Mouse (Mus musculus): ENCODE results near the gene Slc9a9. TPM values are rescaled to one million over a fixed set of nuclear protein-coding genes. Genes with fewer than 3 reads are reported as not detected.

The Slc9a9 gene
- total RNA-seq, 2 experiments from 2014 or later, result 14.7 to 16.7 TPM

DNA sequence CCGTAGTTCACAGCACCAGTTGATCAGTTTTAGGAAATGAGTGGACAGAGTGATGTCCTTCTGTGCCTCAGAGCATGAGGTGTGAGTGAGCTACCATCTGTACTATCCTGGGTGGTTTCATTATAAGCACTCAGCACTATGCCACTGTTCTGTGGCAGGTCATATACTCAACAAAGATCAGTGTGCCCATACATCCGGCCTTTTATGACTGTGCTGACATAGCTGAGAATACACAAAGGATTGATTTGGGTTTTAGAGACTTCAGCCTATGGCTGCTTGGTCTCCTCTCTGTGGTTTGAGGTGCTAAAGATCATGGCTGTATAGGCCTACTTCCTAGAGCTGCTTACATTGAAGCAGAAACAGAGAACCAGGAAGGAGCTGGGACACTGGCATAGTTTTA is 12.6 kb downstream of the Slc9a9 start:
- no peak for DNase-seq (ENCODE audit: low spot score in 2 of 2)

DNA sequence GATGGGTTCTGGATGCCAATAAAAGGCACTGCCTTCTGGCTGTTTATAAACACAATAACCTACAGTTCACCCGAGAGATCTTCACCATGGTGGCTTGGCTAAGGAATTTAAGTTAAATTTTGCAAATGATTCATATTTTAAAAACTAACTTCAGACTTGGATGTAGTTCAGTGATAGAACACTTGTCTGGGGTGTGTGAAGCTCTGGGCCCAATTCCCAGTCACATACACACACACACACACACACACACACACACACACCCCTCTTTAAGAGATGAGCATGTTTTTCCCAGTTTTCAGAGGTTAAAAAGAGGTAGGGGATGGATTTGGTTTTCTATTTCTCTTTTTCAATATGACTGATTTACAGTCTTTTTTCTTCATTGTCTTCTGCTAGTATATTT is 15.9 kb downstream of the Slc9a9 start:
- DNase-seq (ENCODE audit: low spot score in 2 of 2), result no peak

DNA sequence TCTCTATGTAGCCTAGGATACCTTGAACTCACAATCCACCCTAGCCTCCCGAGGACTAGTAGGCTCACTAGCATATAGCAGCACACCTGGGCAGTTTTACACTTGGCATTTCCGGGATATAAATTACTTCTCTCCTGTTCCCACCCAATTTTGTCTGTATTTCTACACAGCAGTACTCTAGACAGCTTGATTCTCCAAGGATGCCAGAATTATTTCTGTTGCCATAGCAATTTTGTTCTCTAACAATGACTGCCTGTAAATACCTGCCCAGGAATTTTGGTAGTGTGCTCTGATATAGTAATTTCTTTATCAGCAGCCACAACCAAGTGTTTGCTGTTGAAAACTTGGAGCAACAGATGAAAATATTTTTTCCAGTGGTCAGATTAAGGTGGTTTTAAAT is 16.7 kb downstream of the Slc9a9 start:
- DNase-seq (ENCODE audit: low spot score in 2 of 2), result no peak

DNA sequence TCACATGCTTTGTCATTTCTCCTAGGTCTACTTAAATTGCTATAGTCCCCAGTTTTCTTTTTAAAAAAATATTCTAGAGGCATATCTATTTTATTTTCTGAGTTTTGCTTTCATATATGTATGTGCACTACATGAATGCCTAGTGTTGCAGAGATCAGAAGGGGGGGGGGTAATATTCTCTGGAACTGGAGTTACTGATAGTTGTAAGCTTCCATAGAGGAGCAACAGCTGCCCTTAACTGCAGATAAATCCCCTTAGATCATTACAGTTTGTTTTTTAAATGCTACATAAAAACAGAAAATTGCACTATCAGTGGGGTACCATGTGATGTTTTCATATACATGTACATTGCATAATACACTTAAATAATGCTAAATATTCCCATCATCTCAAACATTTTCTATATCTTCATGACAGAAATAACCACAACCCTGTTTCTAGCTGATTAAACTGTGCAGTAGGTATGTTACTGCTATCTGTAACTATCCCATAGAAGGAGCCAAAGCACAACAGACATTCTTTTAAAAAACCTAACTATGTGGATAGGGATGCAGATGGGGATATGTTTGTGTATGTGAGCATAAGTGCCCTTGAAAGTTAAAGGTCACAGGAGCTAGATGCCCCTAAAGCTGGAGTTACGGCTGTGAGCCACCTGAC is 17.6 kb downstream of the Slc9a9 start:
- DNase-seq (ENCODE audit: low spot score in 2 of 2), result no peak

DNA sequence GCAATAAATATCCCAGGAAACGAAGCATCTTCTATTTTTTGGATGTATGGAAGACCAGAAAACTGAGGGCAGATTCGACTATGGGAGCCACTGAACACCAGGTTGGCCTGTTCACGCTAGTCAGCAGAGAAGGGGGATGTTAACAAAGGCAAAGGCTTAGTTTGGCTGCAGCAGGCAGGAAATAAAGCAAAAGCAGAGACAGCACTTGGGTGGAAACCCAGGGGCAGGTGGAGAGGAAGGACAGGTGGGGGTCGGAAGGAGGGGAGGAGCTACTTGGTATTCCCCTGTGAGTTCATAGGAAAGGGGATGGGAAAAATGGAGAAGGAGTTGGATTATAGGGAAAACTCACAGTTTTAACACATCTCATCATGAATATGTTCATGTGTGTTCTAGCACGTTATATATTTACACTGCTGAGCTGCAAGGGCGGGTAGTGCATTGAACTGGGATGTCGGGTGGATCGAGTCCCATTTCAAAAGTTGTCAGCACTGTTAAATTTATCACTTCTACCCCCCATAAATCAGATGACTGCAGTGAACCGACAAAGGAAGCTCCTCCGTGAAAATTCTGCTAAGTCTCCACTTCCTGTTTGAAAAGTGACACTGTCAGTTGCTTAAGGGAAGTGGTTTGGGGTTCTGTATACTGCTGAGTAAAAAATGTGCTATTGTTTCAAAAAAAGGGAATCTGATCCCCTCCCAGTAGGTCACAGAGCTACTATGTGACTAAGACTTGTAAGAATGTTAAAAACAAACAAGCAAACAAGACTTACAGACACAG is 21.8 kb downstream of the Slc9a9 start:
- no peak for DNase-seq (ENCODE audit: low spot score in 2 of 2)

DNA sequence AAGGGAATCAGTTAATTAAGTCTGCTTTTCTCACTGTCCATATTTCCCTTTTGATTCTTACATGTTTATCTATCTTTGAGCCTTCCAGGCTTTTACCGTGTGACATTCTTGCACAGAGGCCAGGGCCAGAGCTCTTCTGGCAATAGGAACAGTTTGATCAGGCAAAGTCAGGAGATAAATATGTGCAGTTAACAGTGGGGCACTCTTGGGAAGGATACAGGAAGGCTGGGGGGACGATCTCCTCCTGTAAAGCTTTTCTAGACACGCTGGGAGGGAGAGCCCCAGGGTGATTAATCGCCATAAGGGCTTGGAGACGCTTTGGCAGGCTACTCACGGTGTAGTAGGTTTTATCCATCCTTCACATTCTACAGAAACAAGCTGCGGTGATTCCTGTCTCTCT is 22.4 kb downstream of the Slc9a9 start:
- no peak for DNase-seq (ENCODE audit: low spot score in 2 of 2)

DNA sequence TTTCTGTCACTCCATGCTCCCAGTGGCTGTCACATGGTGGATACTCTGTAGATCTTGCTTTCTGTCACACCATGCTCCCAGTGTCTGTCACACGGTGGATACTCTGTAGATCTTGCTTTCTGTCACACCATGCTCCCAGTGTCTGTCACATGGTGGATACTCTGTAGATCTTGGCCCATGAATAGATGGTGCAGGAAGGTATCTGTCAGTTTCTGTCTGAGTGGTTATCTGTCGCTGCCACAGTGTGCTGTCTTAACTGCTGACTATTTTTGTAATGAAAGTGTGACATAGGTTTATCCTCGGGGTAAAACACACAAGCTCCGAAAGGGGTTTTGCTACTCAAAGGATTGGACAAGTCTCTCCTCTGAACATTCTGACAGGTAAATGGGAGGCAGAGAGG is 24.5 kb downstream of the Slc9a9 start:
- DNase-seq (ENCODE audit: low spot score in 2 of 2), result no peak

DNA sequence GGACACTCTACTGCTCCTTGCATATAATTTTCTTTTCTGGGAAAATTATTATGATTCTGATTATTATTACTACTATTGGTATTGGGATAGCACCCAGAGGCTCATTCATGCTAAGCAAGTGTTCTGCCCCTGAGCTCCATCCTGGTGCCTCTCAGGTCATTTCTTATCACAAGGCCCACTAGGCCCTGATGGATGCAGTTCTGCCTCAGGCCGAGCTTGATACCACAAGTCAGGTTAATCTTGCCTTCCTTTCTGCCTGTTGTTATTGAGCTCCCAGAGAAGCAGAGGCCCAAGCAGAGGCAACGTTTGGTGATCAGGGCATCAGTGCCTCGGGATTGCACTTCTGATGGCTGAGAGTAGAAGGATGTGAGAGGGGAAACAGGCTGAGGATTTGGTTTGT is 25.3 kb downstream of the Slc9a9 start:
- DNase-seq (ENCODE audit: low spot score in 2 of 2), result no peak

DNA sequence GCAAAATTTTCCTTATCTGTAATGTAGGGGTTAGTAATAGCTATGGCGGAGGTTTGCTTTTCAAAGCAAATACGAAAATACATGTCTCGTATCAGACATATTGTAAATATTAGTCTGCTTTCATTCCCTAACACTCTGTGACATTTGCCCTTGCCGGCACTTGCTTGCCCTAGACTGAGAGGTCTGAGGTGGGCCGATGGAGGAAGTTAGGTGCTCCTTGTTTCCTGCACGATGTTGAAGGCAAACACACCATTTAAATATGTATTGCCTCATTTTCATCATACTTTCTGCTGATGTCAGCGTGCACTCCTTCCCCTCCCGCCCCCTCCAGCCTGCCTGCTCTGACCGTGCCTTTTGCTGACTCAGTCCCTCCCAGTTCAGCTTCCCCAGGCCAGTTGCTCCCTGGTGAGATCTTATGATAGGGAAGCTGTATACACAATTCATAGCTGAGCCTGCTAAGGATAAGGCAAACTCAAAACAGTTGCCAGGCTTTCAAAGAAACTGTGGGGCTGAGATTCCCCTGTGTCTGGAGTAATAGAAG is 26.9 kb downstream of the Slc9a9 start:
- DNase-seq (ENCODE audit: low spot score in 2 of 2), result no peak

DNA sequence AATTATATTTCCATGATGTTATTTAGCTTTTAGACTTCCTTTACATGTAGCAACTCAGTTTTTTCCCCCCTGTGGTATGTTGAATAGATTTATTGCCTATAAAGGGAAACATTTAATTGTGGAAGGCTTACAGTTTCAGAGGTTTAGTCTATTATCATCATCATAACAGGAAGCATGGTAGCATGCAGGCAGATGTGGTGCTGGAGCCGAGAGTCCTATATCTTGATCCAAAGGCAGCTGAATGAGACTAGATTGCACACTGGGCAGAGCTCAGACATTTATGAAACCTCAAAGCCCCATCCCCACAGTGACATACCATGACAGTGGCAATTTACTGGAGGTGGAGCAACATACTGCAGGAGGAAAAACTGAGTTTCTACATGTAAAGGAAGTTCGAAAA is 28.5 kb downstream of the Slc9a9 start:
- no peak for DNase-seq (ENCODE audit: low spot score in 2 of 2)

DNA sequence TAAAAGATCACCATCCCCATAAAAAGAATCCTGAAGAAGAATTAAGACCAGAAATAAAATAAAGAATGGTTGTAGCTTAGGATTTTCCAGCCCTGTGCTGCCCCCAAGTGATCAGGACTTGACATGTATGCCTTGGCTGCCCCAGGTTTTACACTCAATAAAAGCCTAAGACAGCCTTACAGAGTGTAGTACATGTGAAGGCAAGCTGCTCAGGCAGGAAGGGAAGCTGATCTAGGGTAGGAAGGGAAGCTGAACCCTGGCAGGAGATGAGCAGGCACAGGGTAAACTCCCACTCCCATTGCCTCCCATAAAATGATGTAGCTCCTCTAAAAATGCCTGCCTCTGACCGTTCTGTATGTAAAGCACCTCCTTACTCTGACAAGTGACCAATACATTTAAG is 30.8 kb downstream of the Slc9a9 start:
- peak; percentile 58 to 63 for DNase-seq (ENCODE audit: low spot score in 2 of 2)

DNA sequence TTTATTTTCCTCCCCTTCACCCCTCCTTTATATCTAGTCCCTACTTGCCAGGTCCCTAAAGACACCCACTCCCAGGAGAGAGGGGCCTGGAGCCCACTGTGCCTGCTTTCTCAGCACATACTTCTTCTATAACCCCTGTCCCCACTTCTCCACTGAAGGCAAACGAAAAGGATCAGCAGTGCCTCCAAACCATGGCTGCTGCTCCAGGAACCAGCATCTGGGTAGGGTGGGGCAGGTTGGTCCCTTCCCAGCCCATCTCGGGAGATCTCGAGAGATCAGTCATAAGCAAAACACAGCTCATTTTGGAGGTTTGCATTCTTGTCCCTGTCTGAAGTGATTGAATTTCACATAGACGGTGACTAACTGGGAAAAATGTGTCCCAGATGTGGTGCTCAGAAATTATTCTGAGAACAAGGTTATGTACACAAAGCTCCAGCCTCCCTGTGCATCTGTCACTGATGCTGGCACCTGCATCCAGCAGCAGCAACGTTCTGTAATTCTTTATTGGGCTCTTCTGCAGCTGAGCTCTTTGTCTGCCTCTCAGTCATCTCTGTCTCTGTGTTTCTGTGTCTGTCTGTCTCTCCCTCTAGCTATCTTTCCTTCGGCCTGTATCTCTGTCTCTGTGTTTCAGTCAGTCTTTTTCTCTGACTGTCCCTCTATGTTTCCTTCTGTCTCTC is 31.6 kb downstream of the Slc9a9 start:
- no peak for DNase-seq (ENCODE audit: low spot score in 2 of 2)

DNA sequence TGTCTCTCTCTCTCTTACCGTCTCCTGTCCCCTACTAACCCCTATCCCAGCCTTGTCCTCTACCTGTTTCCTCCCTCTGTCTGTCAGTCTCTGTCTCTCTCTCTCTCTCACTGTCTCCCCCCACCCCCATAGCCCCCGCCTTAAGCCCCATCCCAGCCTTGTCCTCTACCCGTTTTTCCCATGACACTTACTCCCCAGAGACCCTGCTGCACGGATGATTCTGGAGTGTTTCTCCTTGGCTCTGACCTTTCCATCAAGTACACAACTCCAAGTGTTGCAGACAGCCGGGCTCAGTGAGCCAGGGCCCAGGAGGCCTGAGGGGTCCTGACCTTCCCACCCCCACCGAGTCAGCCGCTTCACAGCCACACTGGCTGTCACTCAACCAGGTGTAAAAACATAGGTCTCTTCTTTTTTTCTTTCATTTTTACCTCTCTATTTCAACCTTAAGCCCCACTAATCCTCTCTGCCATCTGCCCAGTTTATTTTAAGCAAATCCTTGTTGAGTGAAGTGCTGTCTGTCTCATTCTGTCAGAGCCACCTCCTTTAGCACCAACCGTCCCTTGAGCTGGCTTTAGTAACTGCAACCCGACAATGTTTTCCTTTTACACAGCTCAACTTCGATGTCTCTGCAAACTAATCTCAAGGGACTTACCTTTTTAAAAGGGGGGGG is 32.4 kb downstream of the Slc9a9 start:
- no peak for DNase-seq (ENCODE audit: low spot score in 2 of 2)

DNA sequence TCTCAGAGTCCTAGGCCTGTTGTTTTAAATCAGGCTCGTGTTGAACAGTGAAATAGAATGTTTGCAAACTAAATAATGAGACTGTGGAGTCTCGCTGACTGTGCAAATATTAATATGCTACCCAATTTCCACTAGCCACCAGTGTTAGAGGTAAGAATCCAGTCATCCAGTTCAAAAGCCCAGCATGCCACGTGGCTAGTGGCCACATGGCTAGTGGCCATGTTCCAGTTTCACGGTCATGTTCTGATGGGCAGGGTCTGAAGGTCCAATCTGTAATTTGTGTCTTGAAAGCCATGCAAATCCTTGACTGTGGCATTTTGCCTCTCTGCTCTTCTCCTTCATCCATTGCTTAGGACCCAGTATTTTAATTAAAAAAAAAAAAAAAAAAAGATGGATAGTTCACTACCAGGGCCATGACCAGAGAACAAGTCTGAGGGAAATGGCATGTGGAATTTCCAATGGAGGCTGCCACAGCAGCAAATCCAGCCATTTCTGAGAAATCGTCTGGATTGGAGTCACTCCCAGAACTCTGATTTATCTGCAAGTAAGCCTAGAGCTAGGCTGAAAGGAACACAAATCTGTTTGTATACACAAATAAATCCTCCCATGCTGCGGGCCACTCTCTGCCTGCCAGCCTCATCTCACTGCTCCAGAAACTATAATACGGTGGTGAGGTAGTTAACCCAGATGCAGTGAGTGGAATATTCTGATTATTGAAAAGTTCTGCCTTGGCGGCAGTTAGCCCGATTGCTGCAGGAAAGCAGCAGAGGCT is 35.5 kb downstream of the Slc9a9 start:
- DNase-seq (ENCODE audit: low spot score in 2 of 2), result no peak

DNA sequence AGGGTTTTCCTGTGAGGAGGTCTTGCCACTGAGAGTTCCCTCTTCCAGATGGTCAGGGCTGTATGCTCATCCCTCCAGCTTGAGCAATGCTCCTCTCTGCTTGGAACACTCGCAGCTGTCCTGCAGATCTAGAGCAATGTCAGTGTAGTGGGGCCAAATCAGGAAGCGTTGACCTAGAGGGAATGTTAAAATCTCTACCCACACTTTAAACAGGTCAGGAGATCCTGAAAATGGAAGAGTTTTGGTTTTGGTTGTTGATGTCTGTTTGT is 36.0 kb downstream of the Slc9a9 start:
- no peak for DNase-seq (ENCODE audit: low spot score in 2 of 2)

DNA sequence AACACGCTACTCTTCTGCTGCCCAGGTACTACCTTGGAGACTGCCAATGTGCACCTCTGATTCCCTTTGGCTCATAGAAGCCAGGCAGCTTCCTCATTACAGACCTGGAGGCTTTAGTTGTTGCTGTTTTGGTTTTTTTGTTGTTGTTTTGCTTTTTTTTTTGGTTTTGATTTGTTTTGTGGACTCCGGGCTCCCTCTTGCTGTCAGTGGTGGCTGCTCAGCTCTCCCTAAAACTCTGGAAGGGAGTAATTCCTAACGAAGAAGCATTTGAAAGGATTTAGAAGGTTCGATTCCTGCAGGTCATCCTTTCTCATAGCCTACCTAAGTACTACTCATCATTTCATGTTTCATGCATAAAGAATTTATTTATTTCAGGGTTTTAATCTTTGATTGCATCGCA is 42.4 kb downstream of the Slc9a9 start:
- DNase-seq (ENCODE audit: low spot score in 2 of 2), result no peak

DNA sequence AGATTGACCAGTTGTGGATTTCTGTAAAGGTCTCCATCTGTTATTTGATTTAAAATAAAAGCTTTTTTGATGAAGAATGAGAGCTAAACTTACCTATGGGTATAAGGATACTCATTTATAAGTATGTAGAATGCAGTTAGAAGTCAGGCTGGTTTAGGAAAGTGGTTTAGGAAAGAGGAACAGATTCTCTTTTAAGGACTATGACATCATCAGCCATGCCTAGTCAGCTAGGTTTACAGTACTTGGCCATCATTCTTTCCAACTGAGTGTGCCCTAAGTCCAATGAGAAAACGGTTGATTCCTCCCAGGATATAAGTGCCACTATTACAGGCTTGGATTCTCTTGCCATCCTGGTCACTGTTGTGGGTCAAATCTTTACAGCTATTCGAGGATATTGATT is 47.0 kb downstream of the Slc9a9 start:
- DNase-seq (ENCODE audit: low spot score in 2 of 2), result no peak

DNA sequence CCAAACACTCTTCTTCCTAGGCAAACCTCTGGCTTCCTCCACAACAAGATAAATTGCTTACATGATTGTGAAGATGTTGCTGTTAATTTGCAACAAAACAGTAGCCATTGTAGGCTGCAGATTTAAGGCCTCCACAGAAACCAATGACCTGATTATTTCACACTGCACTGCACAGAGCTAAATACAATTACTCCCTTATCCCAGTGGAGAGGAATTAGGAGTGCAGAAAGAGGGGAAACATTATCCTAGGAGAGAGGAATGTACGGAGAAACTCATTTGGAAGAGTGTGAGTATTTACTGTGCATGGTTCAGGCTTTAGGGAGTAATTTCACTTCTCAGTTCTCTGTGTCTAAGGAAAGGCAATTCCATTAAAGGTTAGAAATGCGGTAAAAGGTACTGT is 53.9 kb downstream of the Slc9a9 start:
- no peak for DNase-seq (ENCODE audit: low spot score in 2 of 2)

DNA sequence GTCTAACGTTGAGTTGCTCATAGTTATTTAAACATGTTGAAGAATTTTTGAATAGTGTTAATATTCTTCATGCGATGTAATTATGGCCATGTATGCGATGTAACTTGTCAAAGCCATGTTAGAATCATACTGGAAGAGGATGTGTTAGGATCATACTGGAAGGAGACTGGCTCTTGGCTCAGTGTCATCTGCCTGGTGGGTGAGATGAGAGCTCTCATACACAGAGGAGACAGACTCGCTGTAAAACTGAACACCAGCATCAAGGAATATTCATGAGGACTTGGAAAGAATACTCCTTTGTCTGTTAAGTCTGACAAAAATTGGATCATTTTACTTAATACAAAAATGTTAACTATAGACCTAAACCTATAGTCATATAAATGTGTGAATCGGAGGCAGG is 55.4 kb downstream of the Slc9a9 start:
- no peak for DNase-seq (ENCODE audit: low spot score in 2 of 2)

DNA sequence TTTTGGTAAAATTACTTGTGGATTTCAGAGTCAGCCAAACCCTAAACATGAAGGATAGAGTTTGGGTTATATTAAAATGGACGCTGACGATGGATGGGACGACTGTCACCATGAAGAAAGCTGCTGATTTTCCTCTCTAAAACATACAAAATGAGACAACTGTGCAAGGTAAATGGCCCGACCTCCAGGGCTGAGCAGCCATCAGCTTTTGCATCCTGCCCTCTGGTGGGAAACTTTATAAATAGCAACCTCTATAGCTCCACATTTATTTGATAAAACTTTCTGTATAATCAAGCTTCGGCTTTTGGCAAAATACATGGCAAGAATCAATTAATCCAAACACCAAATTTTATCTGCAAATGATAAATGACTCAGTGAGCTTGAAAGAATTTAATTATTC is 57.7 kb downstream of the Slc9a9 start:
- no peak for DNase-seq (ENCODE audit: low spot score in 2 of 2)

DNA sequence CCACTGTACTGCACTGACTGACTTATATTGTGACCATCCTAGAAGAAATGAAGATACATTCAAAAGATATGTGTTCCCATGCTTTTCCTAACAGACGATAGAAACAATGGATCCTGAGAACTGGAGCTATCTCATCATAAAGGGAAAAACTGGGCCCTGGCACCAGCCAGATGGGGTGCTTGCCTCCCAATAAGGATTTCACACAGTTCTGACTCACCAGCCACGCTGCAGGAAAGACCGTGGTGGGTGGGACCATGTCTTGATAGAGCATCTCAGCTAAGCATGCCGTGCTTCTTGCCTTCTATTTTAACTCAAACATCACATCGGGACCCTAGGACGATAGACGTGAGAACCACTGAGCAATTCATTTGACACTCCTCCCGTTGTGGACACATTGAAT is 60.7 kb downstream of the Slc9a9 start:
- DNase-seq (ENCODE audit: low spot score in 2 of 2), result no peak

Data from layer of hippocampus, postnatal 10 days (tissue).